In genomic region chr8:94702156-94702555, GRCm38 (mm10) we compare ENCODE assay signal across 9 mouse cellular contexts. TPM values are rescaled to one million over a fixed set of nuclear protein-coding genes. Genes with fewer than 3 reads are reported as not detected.
DNase-seq lines count a peak whose midpoint lies in the region; ATAC-seq and TF ChIP-seq lines count a peak whose summit lies in the region.
"Had no signal": no experiment of that assay in that cellular context is flagged by ENCODE, and none has a peak within 500 bp of the region (broad histone marks: within the 10 kb centered on the region; RNA-seq: fewer than 3 reads in every experiment).

No protein-coding gene starts in this region.

- no peaks in the 10 kb centered on the region for H3K9me3 ChIP-seq in forebrain, embryonic 12.5 days
- H3K9me3 ChIP-seq in forebrain, embryonic 14.5 days (replicated peaks; ENCODE audit: control insufficient read depth, low read length), result no peaks in the 10 kb centered on the region
- H3K9me3 ChIP-seq in liver, embryonic 11.5 days (ENCODE audit: control insufficient read depth, low read length), result no peaks in the 10 kb centered on the region
- H3K9me3 ChIP-seq in limb, embryonic 12.5 days, result no peaks in the 10 kb centered on the region

- ATAC-seq in forebrain, embryonic 12.5 days (ENCODE audit: low FRiP score), result no peak
- ATAC-seq in forebrain, embryonic 14.5 days, result no peak
- ATAC-seq in liver, embryonic 11.5 days (replicated peaks; ENCODE audit: low FRiP score), result no peak
- no peak for ATAC-seq in limb, embryonic 12.5 days (ENCODE audit: insufficient number of reproducible peaks, insufficient read depth, low FRiP score, low TSS enrichment, low read depth)
- ATAC-seq in erythroid progenitor cell, adult 5-6 weeks (replicated peaks; ENCODE audit: low FRiP score, poor library complexity, severe bottlenecking), result no peak

- 80% methylated on average over 3 of the region's 3 CpGs for WGBS in forebrain, embryonic 12.5 days
- WGBS in forebrain, embryonic 14.5 days, result 70% methylated on average over 3 of the region's 3 CpGs
- whole genome bisulfite sequencing in liver, embryonic 11.5 days, result 61% methylated on average over 3 of the region's 3 CpGs
- 62% methylated on average over 3 of the region's 3 CpGs for WGBS in limb, embryonic 12.5 days

- no peak overlapping the region for H3ac ChIP-seq in myocyte (ENCODE audit: control insufficient read depth, insufficient read length)

- DNase-seq in forebrain, embryonic 14.5 days (ENCODE audit: low spot score), result no peak
- no peak for DNase-seq in liver, embryonic 11.5 days (ENCODE audit: low spot score)
- no peak for DNase-seq in liver
- DNase-seq in retina, postnatal 1 day, result no peak

- TF ChIP-seq POLR2A in myocyte (IDR thresholded peaks at IDR 0.05; ENCODE audit: insufficient read length, low read depth), result no peak

- peaks cover 15% of the 10 kb centered on the region for H3K27me3 ChIP-seq in forebrain, embryonic 12.5 days
- peaks cover 5% of the 10 kb centered on the region for H3K27me3 ChIP-seq in forebrain, embryonic 14.5 days (replicated peaks; ENCODE audit: control insufficient read depth, insufficient read depth, low read length)
- peaks cover 6% of the 10 kb centered on the region for H3K27me3 ChIP-seq in liver, embryonic 11.5 days (replicated peaks; ENCODE audit: control insufficient read depth, insufficient read depth, low read length)
- peaks cover 25% of the 10 kb centered on the region for H3K27me3 ChIP-seq in limb, embryonic 12.5 days
- H3K27me3 ChIP-seq in myocyte (ENCODE audit: control insufficient read depth, insufficient read depth, insufficient read length), result peaks cover 8% of the 10 kb centered on the region

- H3K4me2 ChIP-seq in forebrain, embryonic 12.5 days, result peak overlapping the region; percentile 54
- H3K4me2 ChIP-seq in forebrain, embryonic 14.5 days (ENCODE audit: low read length), result no peak overlapping the region; the same call in 1 of the 2 replicates
- H3K4me2 ChIP-seq in liver, embryonic 11.5 days, result peak overlapping the region; percentile 76
- H3K4me2 ChIP-seq in limb, embryonic 12.5 days, result peak overlapping the region; percentile 59; the same call in 1 of the 2 replicates
- H3K4me2 ChIP-seq in myocyte (ENCODE audit: low read depth), result no peak overlapping the region

- H3K4me1 ChIP-seq in forebrain, embryonic 12.5 days, result peaks cover 4% of the 10 kb centered on the region; the same call in 1 of the 2 replicates
- H3K4me1 ChIP-seq in forebrain, embryonic 14.5 days (ENCODE audit: control insufficient read depth, insufficient read depth, low read length), result no peaks in the 10 kb centered on the region
- peaks cover 3% of the 10 kb centered on the region; the same call in 1 of the 2 replicates for H3K4me1 ChIP-seq in liver, embryonic 11.5 days (replicated peaks; ENCODE audit: control insufficient read depth, insufficient read depth, low read length)
- no peaks in the 10 kb centered on the region; the same call in 1 of the 2 replicates for H3K4me1 ChIP-seq in limb, embryonic 12.5 days (replicated peaks)

- no peak overlapping the region for H3K27ac ChIP-seq in forebrain, embryonic 12.5 days
- no peak overlapping the region for H3K27ac ChIP-seq in forebrain, embryonic 14.5 days (ENCODE audit: low read depth, low read length)
- H3K27ac ChIP-seq in liver, embryonic 11.5 days (ENCODE audit: low read depth, low read length), result no peak overlapping the region
- no peak overlapping the region for H3K27ac ChIP-seq in limb, embryonic 12.5 days

- peak overlapping the region; percentile 50; the same call in 1 of the 2 replicates for H3K4me3 ChIP-seq in forebrain, embryonic 12.5 days (replicated peaks)
- H3K4me3 ChIP-seq in forebrain, embryonic 14.5 days (ENCODE audit: low read depth, low read length), result no peak overlapping the region
- peak overlapping the region; percentile 66; the same call in 1 of the 2 replicates for H3K4me3 ChIP-seq in liver, embryonic 11.5 days (ENCODE audit: low read depth, low read length)
- H3K4me3 ChIP-seq in limb, embryonic 12.5 days (replicated peaks), result peak overlapping the region; percentile 47; the same call in 1 of the 2 replicates
- H3K4me3 ChIP-seq in myocyte, result peak overlapping the region; percentile 42

- H3K79me2 ChIP-seq in myocyte (ENCODE audit: control insufficient read depth, insufficient read depth), result no peaks in the 10 kb centered on the region

- H3K9ac ChIP-seq in forebrain, embryonic 12.5 days, result 0 out of 2 replicates have a peak overlapping the region, but pooled peaks have one; percentile 49
- no peak overlapping the region for H3K9ac ChIP-seq in forebrain, embryonic 14.5 days (ENCODE audit: low read length)
- no peak overlapping the region for H3K9ac ChIP-seq in liver, embryonic 11.5 days (ENCODE audit: low read depth, low read length)
- H3K9ac ChIP-seq in limb, embryonic 12.5 days (replicated peaks), result no peak overlapping the region

- no peaks in the 10 kb centered on the region for H3K36me3 ChIP-seq in forebrain, embryonic 12.5 days (replicated peaks)
- no peaks in the 10 kb centered on the region for H3K36me3 ChIP-seq in forebrain, embryonic 14.5 days (ENCODE audit: control insufficient read depth, insufficient read depth, low read length)
- H3K36me3 ChIP-seq in liver, embryonic 11.5 days (ENCODE audit: control insufficient read depth, insufficient read depth, low read length), result no peaks in the 10 kb centered on the region
- no peaks in the 10 kb centered on the region for H3K36me3 ChIP-seq in limb, embryonic 12.5 days
- H3K36me3 ChIP-seq in myocyte (ENCODE audit: control insufficient read depth, insufficient read depth), result no peaks in the 10 kb centered on the region

TF ChIP-seq in myocyte, 11 proteins besides CTCF, POLR2A, EP300 and RAD21:
- TF ChIP-seq USF1 (IDR thresholded peaks at IDR 0.05; ENCODE audit: low read depth) (no peak), REST (IDR thresholded peaks at IDR 0.05; ENCODE audit: insufficient read depth, insufficient read length) (no peak)

RNA-seq across cellular contexts. Expression of gene Pllp, which starts 6.1 kb away (rescaled TPM):
- 0.52 and 0.92 TPM in 2 replicates for polyA plus RNA-seq in forebrain, embryonic 12.5 days (2016; fragmentation: Nextera tagmentation; extraction: Ambion mirVana)
- polyA plus RNA-seq in forebrain, embryonic 14.5 days (2014; fragmentation: Nextera tagmentation; extraction: Ambion mirVana), result 0.71 and 1.2 TPM in 2 replicates
- 3.4 and 4.5 TPM in 2 replicates for polyA plus RNA-seq in liver, embryonic 11.5 days (2014; fragmentation: Nextera tagmentation; extraction: Ambion mirVana)
- 0.40 and 0.42 TPM in 2 replicates for polyA plus RNA-seq in limb, embryonic 12.5 days (2016; fragmentation: Nextera tagmentation; extraction: Ambion mirVana)
- polyA plus RNA-seq in myocyte (2012; fragmentation: generic; extraction: Trizol), result 0.02 TPM
- total RNA-seq in erythroid progenitor cell, adult 5-6 weeks (2015; ENCODE audit: low replicate concordance), result not detected in 2 replicates
- not detected in 2 replicates for total RNA-seq in erythroid progenitor cell, adult 5-6 weeks (2017; ENCODE audit: low replicate concordance)
- total RNA-seq: hematopoietic stem cell, adult 5-6 weeks had no signal

RNA-seq across cellular contexts. Expression of gene Arl2bp, which starts 35.8 kb away (rescaled TPM):
- polyA plus RNA-seq in forebrain, embryonic 12.5 days (2016; fragmentation: Nextera tagmentation; extraction: Ambion mirVana), result 242 and 248 TPM in 2 replicates
- polyA plus RNA-seq in forebrain, embryonic 14.5 days (2014; fragmentation: Nextera tagmentation; extraction: Ambion mirVana), result 89.3 and 101 TPM in 2 replicates
- 28.8 and 33.5 TPM in 2 replicates for polyA plus RNA-seq in liver, embryonic 11.5 days (2014; fragmentation: Nextera tagmentation; extraction: Ambion mirVana)
- polyA plus RNA-seq in limb, embryonic 12.5 days (2016; fragmentation: Nextera tagmentation; extraction: Ambion mirVana), result 172 and 173 TPM in 2 replicates
- polyA plus RNA-seq in myocyte (2012; fragmentation: generic; extraction: Trizol), result 67.4 TPM
- 23.8 and 27.2 TPM in 2 replicates for total RNA-seq in erythroid progenitor cell, adult 5-6 weeks (2015; ENCODE audit: low replicate concordance)
- 29.4 and 36.1 TPM in 2 replicates for total RNA-seq in erythroid progenitor cell, adult 5-6 weeks (2017; ENCODE audit: low replicate concordance)

RNA-seq across cellular contexts. Expression of gene Ccl22, which starts 43.2 kb away (rescaled TPM):
- polyA plus RNA-seq in forebrain, embryonic 12.5 days (2016; fragmentation: Nextera tagmentation; extraction: Ambion mirVana), result not detected in 2 replicates
- not detected in 2 replicates for polyA plus RNA-seq in forebrain, embryonic 14.5 days (2014; fragmentation: Nextera tagmentation; extraction: Ambion mirVana)
- polyA plus RNA-seq in liver, embryonic 11.5 days (2014; fragmentation: Nextera tagmentation; extraction: Ambion mirVana), result not detected in 2 replicates
- polyA plus RNA-seq in limb, embryonic 12.5 days (2016; fragmentation: Nextera tagmentation; extraction: Ambion mirVana), result not detected in 2 replicates
- polyA plus RNA-seq in myocyte (2012; fragmentation: generic; extraction: Trizol), result not detected
- 0.72 TPM in 1 of 2 replicates, not detected in the other for total RNA-seq in erythroid progenitor cell, adult 5-6 weeks (2015; ENCODE audit: low replicate concordance)
- total RNA-seq in erythroid progenitor cell, adult 5-6 weeks (2017; ENCODE audit: low replicate concordance), result 2.3 TPM in 1 of 2 replicates, not detected in the other
- total RNA-seq: hematopoietic stem cell, adult 5-6 weeks had no signal

Comparison
In these comparisons a context has a peak if more than half of its experiments do, and no peak if none do; other contexts are left out.
1. H3K4me2 ChIP-seq: peak in forebrain, embryonic 12.5 days (single experiment), liver, embryonic 11.5 days (single experiment) and limb, embryonic 12.5 days (single experiment); none in forebrain, embryonic 14.5 days (single experiment) and myocyte (single experiment).